Mouse (Mus musculus): ENCODE measurements around the gene Hoxb1. TPM values are rescaled to one million over a fixed set of nuclear protein-coding genes. Genes with fewer than 3 reads are reported as not detected.
A peak's percentile ranks its signal among the peaks of the same experiment; 100 is the strongest.

The Hoxb1 gene
- polyA plus RNA-seq, 1 experiment: not detected

DNA sequence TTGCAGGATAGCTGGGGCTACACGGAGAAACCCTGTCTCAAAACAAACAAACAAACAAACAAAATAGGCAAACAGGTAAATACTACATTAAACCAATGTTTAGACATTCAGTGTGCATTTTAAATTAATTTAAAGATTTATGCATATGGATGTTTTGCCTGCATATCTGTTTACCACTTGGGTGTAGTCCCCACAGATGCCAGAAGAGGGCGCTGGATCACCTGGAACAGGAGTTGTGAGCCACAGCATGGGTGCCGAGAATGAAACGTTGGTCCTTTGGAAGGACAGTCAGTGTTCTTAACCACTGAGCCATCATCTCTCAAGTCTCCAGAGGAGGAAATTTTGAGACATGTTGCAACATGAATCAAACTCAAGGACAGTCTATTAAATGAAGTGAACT, 46.4 kb downstream of the Hoxb1 start:
- TF ChIP-seq CEBPB (IDR thresholded peaks at IDR 0.05; ENCODE audit: insufficient read depth, poor library complexity, severe bottlenecking) (no peak), TCF3 (IDR thresholded peaks at IDR 0.05; ENCODE audit: insufficient read length, low read depth) (no peak), E2F4 (IDR thresholded peaks at IDR 0.05; ENCODE audit: insufficient read depth) (no peak), TCF12 (IDR thresholded peaks at IDR 0.05; ENCODE audit: insufficient read depth, poor library complexity, severe bottlenecking) (no peak), POLR2A (IDR thresholded peaks at IDR 0.05; ENCODE audit: insufficient read length, low read depth) (no peak), SRF (IDR thresholded peaks at IDR 0.05; ENCODE audit: control insufficient read depth, insufficient read length, low read depth) (no peak)
- Histone ChIP-seq H3K4me3 (no peak overlapping the region), H3K79me2 (ENCODE audit: control insufficient read depth, insufficient read depth) (no peaks in the 10 kb centered on the region), H3K36me3 (ENCODE audit: control insufficient read depth, insufficient read depth) (no peaks in the 10 kb centered on the region), H3K27me3 (ENCODE audit: control insufficient read depth, insufficient read depth, insufficient read length) (no peaks in the 10 kb centered on the region), H3K4me2 (ENCODE audit: low read depth) (no peak overlapping the region), H3ac (ENCODE audit: control insufficient read depth, insufficient read length) (no peak overlapping the region)

DNA sequence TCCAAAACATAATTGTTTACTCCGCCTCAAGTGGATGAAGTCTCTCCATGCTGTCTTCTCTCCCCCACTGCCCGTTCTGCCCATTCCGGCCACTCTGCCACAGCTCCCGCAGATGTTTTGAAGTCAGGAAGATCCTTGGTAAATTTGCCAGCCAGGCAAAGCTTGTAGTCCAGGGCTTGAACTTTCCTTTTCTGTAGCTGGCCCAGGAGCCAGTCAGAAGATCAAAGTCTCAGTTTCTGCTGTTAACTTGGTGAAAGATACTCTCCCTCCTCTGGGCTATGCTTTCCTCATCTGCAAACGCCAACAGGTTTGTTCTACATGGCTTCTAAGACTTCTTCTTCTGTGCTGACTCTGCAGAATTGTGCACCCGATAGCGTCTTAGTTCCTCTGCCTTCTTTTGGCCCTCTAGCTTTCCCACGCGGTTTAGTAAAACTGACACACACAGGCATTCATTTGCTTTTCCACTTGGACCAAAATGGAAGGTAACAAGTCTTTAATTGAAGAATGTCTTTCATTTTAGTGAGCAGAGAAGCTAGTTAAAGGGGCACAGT, 47.5 kb downstream of the Hoxb1 start:
- Histone ChIP-seq H3K4me2 (ENCODE audit: low read depth) (peak overlapping the region; percentile 71), H3ac (ENCODE audit: control insufficient read depth, insufficient read length) (no peak overlapping the region), H3K36me3 (ENCODE audit: control insufficient read depth, insufficient read depth) (no peaks in the 10 kb centered on the region), H3K4me3 (no peak overlapping the region), H3K79me2 (ENCODE audit: control insufficient read depth, insufficient read depth) (no peaks in the 10 kb centered on the region), H3K27me3 (ENCODE audit: control insufficient read depth, insufficient read depth, insufficient read length) (no peaks in the 10 kb centered on the region)
- no peak for TF ChIP-seq REST (IDR thresholded peaks at IDR 0.05; ENCODE audit: insufficient read depth, insufficient read length)
- TF ChIP-seq MYOG (IDR thresholded peaks at IDR 0.05; ENCODE audit: control insufficient read depth in 1 of 3, insufficient read depth in 1 of 3, insufficient read length in 2 of 3, low read depth in 2 of 3): no peak
- TF ChIP-seq TCF12 (IDR thresholded peaks at IDR 0.05; ENCODE audit: insufficient read depth, poor library complexity, severe bottlenecking): no peak

DNA sequence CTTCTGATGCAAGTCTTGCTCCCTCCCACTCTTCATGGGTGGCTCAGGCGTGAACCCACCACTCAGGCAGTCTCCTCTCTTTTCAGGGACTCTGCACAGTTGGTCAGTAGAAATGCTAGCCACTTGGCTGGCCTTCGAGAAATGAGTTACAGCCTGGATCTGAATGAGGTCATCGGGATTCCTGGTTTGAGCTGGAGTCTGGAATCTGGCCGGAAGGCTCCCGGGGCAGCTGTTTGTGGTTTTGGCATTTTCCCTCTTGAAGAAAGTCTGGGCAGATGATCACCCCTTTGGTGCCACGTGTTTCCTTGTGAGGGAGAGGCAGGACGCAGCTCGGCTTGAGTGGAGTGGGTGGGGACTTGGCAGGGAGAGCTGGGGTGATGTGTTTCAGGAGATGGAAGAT, 48.0 kb downstream of the Hoxb1 start:
- Histone ChIP-seq H3K4me3 (no peak overlapping the region), H3ac (ENCODE audit: control insufficient read depth, insufficient read length) (no peak overlapping the region), H3K4me2 (ENCODE audit: low read depth) (peak overlapping the region; percentile 71), H3K27me3 (ENCODE audit: control insufficient read depth, insufficient read depth, insufficient read length) (no peaks in the 10 kb centered on the region), H3K36me3 (ENCODE audit: control insufficient read depth, insufficient read depth) (no peaks in the 10 kb centered on the region), H3K79me2 (ENCODE audit: control insufficient read depth, insufficient read depth) (no peaks in the 10 kb centered on the region)
- TF ChIP-seq POLR2AphosphoS2 (IDR thresholded peaks at IDR 0.05; ENCODE audit: insufficient read length, low read depth): no peak
- TF ChIP-seq CEBPB (IDR thresholded peaks at IDR 0.05; ENCODE audit: insufficient read depth, poor library complexity, severe bottlenecking): 0 out of 2 replicates have a peak, but pooled peaks have one; percentile 13
- TF ChIP-seq MYOG (IDR thresholded peaks at IDR 0.05; ENCODE audit: control insufficient read depth in 1 of 3, insufficient read depth in 1 of 3, insufficient read length in 2 of 3, low read depth in 2 of 3): peak; percentile 20 to 93 (median 92)
- peak; percentile 88 for TF ChIP-seq USF1 (IDR thresholded peaks at IDR 0.05; ENCODE audit: low read depth)
- TF ChIP-seq E2F4 (IDR thresholded peaks at IDR 0.05; ENCODE audit: insufficient read depth): no peak
- peak; percentile 95 for TF ChIP-seq TCF12 (IDR thresholded peaks at IDR 0.05; ENCODE audit: insufficient read depth, poor library complexity, severe bottlenecking)
- TF ChIP-seq POLR2A (IDR thresholded peaks at IDR 0.05; ENCODE audit: insufficient read length, low read depth): no peak
- TF ChIP-seq REST (IDR thresholded peaks at IDR 0.05; ENCODE audit: insufficient read depth, insufficient read length): no peak
- TF ChIP-seq MAX (IDR thresholded peaks at IDR 0.05; ENCODE audit: low read depth): peak; percentile 83
- no peak for TF ChIP-seq SRF (IDR thresholded peaks at IDR 0.05; ENCODE audit: control insufficient read depth, insufficient read length, low read depth)
- peak; percentile 46 for TF ChIP-seq TCF3 (IDR thresholded peaks at IDR 0.05; ENCODE audit: insufficient read length, low read depth)
- peak; percentile 72 to 89 (median 88) for TF ChIP-seq MYOD1 (IDR thresholded peaks at IDR 0.05; ENCODE audit: control insufficient read depth in 1 of 3, insufficient read length in 2 of 3, low read depth in 2 of 3)

DNA sequence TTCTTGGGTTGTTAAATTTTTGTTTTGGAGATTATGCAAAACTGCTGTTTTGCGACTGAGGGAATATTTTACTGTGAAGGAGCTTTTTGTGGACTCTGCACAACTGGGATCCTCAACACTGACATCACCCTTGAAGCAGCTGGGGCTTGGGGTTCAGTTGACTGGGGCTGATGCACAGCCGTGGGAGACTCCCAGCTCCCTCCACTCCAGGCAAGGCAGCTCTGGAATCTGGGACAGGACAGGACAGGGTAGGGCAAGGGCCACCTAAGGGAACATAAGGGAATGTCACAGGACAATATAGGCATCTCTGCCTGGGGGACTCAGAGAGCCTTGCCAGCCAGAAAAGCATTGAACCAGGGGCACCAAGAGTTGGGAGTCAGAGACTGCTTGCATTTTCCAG, 48.5 kb downstream of the Hoxb1 start:
- Histone ChIP-seq H3K4me2 (ENCODE audit: low read depth) (peak overlapping the region; percentile 54), H3K27me3 (ENCODE audit: control insufficient read depth, insufficient read depth, insufficient read length) (no peaks in the 10 kb centered on the region), H3K4me3 (no peak overlapping the region)

More for the DNA sequence above, 48.5 kb downstream of the Hoxb1 start:
- H3K79me2 ChIP-seq (ENCODE audit: control insufficient read depth, insufficient read depth): no peaks in the 10 kb centered on the region
- TF ChIP-seq MYOD1 (IDR thresholded peaks at IDR 0.05; ENCODE audit: control insufficient read depth in 1 of 3, insufficient read length in 2 of 3, low read depth in 2 of 3) (peak in 2 of 3 experiments; percentile 59 to 75), POLR2A (IDR thresholded peaks at IDR 0.05; ENCODE audit: insufficient read length, low read depth) (no peak), SRF (IDR thresholded peaks at IDR 0.05; ENCODE audit: control insufficient read depth, insufficient read length, low read depth) (no peak), CEBPB (IDR thresholded peaks at IDR 0.05; ENCODE audit: insufficient read depth, poor library complexity, severe bottlenecking) (no peak), MYOG (IDR thresholded peaks at IDR 0.05; ENCODE audit: control insufficient read depth in 1 of 3, insufficient read depth in 1 of 3, insufficient read length in 2 of 3, low read depth in 2 of 3) (peak; percentile 10 to 81 (median 38))
- H3ac ChIP-seq (ENCODE audit: control insufficient read depth, insufficient read length): no peak overlapping the region
- no peaks in the 10 kb centered on the region for H3K36me3 ChIP-seq (ENCODE audit: control insufficient read depth, insufficient read depth)

Other genes starting within 250 kb of the Hoxb1 start
- gene Ttll6, start 232.0 kb upstream of the Hoxb1 start, polyA plus RNA-seq (2012; fragmentation: generic; extraction: Trizol): not detected
- gene Hoxb13, start 171.4 kb upstream of the Hoxb1 start, polyA plus RNA-seq (2012; fragmentation: generic; extraction: Trizol): 0.10 TPM
- 0.24 TPM for gene Hoxb9, start 94.3 kb upstream of the Hoxb1 start, polyA plus RNA-seq (2012; fragmentation: generic; extraction: Trizol)
- 0.05 TPM for gene Hoxb8, start 83.8 kb upstream of the Hoxb1 start, polyA plus RNA-seq (2012; fragmentation: generic; extraction: Trizol)
- 0.06 TPM for gene Hoxb7, start 79.1 kb upstream of the Hoxb1 start, polyA plus RNA-seq (2012; fragmentation: generic; extraction: Trizol)
- gene Hoxb6, start 73.3 kb upstream of the Hoxb1 start, polyA plus RNA-seq (2012; fragmentation: generic; extraction: Trizol): not detected
- not detected for gene Hoxb5, start 62.4 kb upstream of the Hoxb1 start, polyA plus RNA-seq (2012; fragmentation: generic; extraction: Trizol)
- gene Hoxb4, start 47.5 kb upstream of the Hoxb1 start, polyA plus RNA-seq (2012; fragmentation: generic; extraction: Trizol): not detected
- not detected for gene Hoxb3, start 42.4 kb upstream of the Hoxb1 start, polyA plus RNA-seq (2012; fragmentation: generic; extraction: Trizol)
- not detected for gene Hoxb2, start 15.2 kb upstream of the Hoxb1 start, polyA plus RNA-seq (2012; fragmentation: generic; extraction: Trizol)
- gene Skap1, start 98.8 kb downstream of the Hoxb1 start, polyA plus RNA-seq (2012; fragmentation: generic; extraction: Trizol): 0.02 TPM

Data from myocyte (in vitro differentiated cells).